Mouse (Mus musculus) hindbrain, embryonic 15.5 days (tissue): ENCODE measurements around the gene Ppat. TPM values are rescaled to one million over a fixed set of nuclear protein-coding genes. Genes with fewer than 3 reads are reported as not detected.
"Not testable (repeated sequence)": the region's sequence is repeated elsewhere in the genome, so short reads cannot be mapped to it uniquely, and the experiment has no call there.

Experiments
- ATAC-seq: fragments of 200-750 bp; cut with Nextera tagmentation; 2 replicates; pipeline ENCODE4 v1.8.0; 2017; ENCODE audit warnings: low read depth, moderate number of reproducible peaks, moderate TSS enrichment; ENCODE audit not compliant: low FRiP score
- H3K27ac ChIP-seq: fragments of 300-500 bp; sonication (generic); replicated peaks from 2 replicates; pipeline ENCODE4 v1.5.1; 2015; ENCODE audit warnings: mild to moderate bottlenecking, inconsistent platforms
- H3K27me3 ChIP-seq: fragments of 300-500 bp; sonication (generic); 2 replicates; pipeline ENCODE4 v1.6.1; 2015; ENCODE audit warnings: control low read depth, inconsistent platforms
- H3K36me3 ChIP-seq: fragments of 300-500 bp; sonication (generic); 2 replicates; pipeline ENCODE4 v1.6.1; 2015; ENCODE audit warnings: control low read depth, inconsistent platforms
- H3K4me1 ChIP-seq: fragments of 300-500 bp; sonication (generic); replicated peaks from 2 replicates; pipeline ENCODE4 v1.6.1; 2015; ENCODE audit warnings: control low read depth, inconsistent platforms
- H3K4me2 ChIP-seq: fragments of 300-500 bp; sonication (generic); 2 replicates; pipeline ENCODE4 v1.6.1; 2015; ENCODE audit warnings: moderate library complexity, mild to moderate bottlenecking, inconsistent platforms
- H3K4me3 ChIP-seq: fragments of 300-500 bp; sonication (generic); 2 replicates; pipeline ENCODE4 v1.5.1; 2015; ENCODE audit warnings: mild to moderate bottlenecking, inconsistent platforms
- H3K9ac ChIP-seq: fragments of 300-500 bp; sonication (generic); 2 replicates; pipeline ENCODE4 v1.6.1; 2015; ENCODE audit warnings: inconsistent platforms
- H3K9me3 ChIP-seq: fragments of 300-500 bp; sonication (generic); 2 replicates; pipeline ENCODE4 v1.6.1; 2016; ENCODE audit warnings: control low read depth, inconsistent platforms
- WGBS: fragments of 180-500 bp; shearing (Covaris S2); methylation state at CpG from one replicate; pipeline ENCODE4 v1.1.7; 2015; 5-methylcytosine and 5-hydroxymethylcytosine counted together
- polyA plus RNA-seq: library from polyadenylated mRNA; unstranded; fragments of >200 nt; fragmentation: Nextera tagmentation; extraction: Ambion mirVana; gene quantifications from 2 replicates; pipeline ENCODE4 v1.2.1, GENCODE M21; 2015

The Ppat gene
- polyA plus RNA-seq, 1 experiment from 2014 or later: 12.6 TPM

DNA sequence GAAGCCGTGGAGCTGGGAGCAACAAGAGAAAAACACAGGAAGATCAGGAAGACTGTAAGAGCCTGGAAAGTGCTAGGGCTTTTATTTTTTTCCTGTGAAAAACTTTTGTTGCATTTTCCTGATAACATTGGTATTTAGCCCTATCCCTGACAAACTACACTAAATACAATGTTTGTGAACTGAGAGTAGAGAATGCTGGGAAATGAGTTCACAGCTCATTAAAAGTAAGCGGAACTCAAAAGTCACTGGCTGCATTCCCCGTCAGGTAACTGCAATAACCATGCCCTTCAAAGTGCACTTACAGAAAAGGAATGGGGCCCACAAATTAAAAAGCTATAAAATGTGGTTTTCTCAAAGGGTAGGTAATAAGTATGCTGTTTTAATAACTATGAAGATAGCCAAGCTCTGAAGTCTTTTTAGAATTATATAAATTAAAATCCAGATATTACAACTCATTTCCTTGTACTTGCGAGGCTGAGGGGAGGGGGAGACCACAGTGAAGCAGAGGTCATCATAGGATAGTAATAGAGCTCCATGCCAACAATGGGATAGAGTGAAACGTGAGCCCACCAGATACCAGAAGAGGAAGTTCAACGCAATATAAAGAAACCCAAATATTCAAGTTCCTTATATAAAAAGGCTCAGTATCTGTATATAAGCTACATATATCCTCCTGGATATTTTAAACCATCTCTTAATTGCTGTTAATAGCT, 6.3 kb downstream of the Ppat start:
- WGBS: 77% methylated on average over 6 of the region's 6 CpGs
- ATAC-seq: no peak
- H3K9me3 ChIP-seq: no peaks in the 10 kb centered on the region
- no peak overlapping the region for H3K9ac ChIP-seq
- H3K36me3 ChIP-seq: no peaks in the 10 kb centered on the region
- H3K4me2 ChIP-seq: no peak overlapping the region
- H3K4me3 ChIP-seq: no peak overlapping the region
- H3K4me1 ChIP-seq: peaks cover 9% of the 10 kb centered on the region
- no peak overlapping the region for H3K27ac ChIP-seq
- no peaks in the 10 kb centered on the region for H3K27me3 ChIP-seq

DNA sequence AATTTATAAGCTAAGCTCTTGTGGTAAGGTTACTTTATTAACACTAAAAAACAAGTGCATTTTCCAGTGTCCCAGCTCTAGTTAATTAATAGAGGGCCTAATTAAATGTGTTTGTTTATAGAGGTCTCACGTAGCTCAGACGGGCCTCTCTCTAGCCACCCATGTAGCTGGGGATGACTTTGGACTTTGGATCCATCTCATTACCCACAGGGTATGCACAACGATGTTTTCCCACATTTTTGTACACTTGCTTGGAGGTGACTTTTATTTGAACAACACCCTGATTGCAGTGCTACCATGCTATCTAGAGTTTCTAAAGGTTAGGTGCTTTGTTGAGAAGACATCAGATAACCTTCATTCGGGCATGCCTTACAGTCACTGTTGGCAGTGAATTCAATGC, 8.9 kb downstream of the Ppat start:
- H3K9me3 ChIP-seq: no peaks in the 10 kb centered on the region
- no peaks in the 10 kb centered on the region for H3K36me3 ChIP-seq
- ATAC-seq: no peak
- H3K4me1 ChIP-seq: no peaks in the 10 kb centered on the region
- no peak overlapping the region for H3K4me2 ChIP-seq
- no peaks in the 10 kb centered on the region for H3K27me3 ChIP-seq
- no peak overlapping the region for H3K4me3 ChIP-seq
- no peak overlapping the region for H3K27ac ChIP-seq
- H3K9ac ChIP-seq: no peak overlapping the region
- 89% methylated on average over 4 of the region's 4 CpGs for WGBS

DNA sequence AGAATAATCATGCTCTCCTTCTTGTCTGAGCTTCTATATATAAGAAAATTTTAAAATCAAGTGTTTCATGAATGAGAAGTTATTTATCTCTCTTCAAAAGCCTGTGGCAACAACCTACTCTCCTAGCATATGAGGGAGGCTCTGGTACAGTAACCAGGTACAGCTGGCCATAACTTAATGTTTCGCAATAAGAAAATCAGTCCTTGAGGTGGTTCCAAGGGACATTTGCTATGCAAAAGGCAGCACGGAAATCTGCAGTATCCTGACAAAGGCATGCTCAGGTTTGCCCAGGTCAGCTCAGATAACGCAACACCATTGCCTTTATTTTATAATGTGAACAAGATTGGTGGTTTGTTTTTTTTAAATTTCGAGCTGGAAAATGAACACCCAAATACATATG, 9.4 kb downstream of the Ppat start:
- H3K4me3 ChIP-seq: no peak overlapping the region
- no peak overlapping the region for H3K4me2 ChIP-seq
- H3K9me3 ChIP-seq: no peaks in the 10 kb centered on the region
- H3K9ac ChIP-seq: no peak overlapping the region
- WGBS: 95% methylated on average over 4 of the region's 4 CpGs
- no peaks in the 10 kb centered on the region for H3K36me3 ChIP-seq
- ATAC-seq: no peak
- H3K27me3 ChIP-seq: no peaks in the 10 kb centered on the region
- H3K4me1 ChIP-seq: no peaks in the 10 kb centered on the region
- no peak overlapping the region for H3K27ac ChIP-seq

DNA sequence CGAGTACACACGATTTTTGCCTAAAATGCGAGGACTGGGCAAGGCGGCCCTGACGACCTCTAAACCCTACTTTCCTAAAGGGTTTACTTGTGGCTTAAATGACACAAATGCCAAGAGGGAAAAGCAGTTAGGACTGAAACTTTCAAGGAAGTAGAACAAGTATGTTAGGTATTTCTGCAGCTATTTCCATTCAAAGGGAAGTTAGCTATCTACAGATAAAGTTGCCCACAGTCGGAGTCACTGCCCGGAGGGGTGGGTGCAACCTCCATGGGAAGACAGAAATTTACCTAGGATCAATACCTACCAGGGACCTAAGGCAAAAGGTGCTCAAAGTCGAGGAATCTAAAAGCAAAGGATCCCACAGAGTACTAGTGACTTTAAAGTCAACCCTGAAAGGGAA, 11.7 kb downstream of the Ppat start:
- no peak for ATAC-seq
- 98% methylated on average over 8 of the region's 8 CpGs for WGBS
- Histone ChIP-seq H3K4me2 (no peak overlapping the region), H3K27me3 (no peaks in the 10 kb centered on the region), H3K27ac (no peak overlapping the region), H3K4me3 (no peak overlapping the region), H3K4me1 (no peaks in the 10 kb centered on the region), H3K36me3 (no peaks in the 10 kb centered on the region), H3K9me3 (no peaks in the 10 kb centered on the region), H3K9ac (no peak overlapping the region)

DNA sequence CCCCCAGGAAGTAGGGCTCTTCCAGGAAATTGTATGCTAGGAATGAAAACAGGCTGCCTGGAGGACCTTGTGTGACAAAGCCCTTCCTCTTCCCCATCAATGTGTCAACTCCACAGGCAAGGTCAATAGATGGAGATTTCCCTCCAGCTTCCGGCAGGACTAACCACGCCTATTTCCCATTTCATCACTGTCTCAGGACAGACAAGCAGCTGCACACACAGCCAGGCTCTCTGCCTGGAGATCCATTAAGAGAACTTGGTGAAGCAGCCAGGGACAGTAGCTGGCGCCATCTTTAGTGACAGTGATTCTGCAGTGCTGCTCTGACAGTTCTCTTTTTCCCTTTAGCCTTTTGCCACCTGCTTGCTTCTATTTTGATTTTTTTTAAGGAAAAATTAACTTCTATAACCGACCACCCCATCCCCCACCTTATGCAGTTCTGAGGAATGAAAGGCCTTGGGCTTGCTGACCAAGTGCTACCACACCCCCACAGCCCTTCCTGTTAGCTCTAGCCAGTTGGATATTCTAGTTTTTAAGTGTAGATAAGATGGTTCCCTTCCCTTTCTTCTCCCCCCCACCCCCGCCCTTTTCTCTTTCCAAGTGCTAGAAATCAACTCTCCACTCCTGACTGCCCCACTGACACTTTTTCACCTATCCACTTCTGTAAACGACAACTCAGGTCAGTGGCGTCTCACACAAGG, 22.0 kb downstream of the Ppat start:
- Histone ChIP-seq H3K4me1 (no peaks in the 10 kb centered on the region), H3K9me3 (no peaks in the 10 kb centered on the region), H3K27ac (no peak overlapping the region), H3K9ac (no peak overlapping the region), H3K4me2 (no peak overlapping the region), H3K36me3 (peaks cover 26% of the 10 kb centered on the region), H3K4me3 (no peak overlapping the region), H3K27me3 (no peaks in the 10 kb centered on the region)
- WGBS: 82% methylated on average over 7 of the region's 7 CpGs
- no peak for ATAC-seq

DNA sequence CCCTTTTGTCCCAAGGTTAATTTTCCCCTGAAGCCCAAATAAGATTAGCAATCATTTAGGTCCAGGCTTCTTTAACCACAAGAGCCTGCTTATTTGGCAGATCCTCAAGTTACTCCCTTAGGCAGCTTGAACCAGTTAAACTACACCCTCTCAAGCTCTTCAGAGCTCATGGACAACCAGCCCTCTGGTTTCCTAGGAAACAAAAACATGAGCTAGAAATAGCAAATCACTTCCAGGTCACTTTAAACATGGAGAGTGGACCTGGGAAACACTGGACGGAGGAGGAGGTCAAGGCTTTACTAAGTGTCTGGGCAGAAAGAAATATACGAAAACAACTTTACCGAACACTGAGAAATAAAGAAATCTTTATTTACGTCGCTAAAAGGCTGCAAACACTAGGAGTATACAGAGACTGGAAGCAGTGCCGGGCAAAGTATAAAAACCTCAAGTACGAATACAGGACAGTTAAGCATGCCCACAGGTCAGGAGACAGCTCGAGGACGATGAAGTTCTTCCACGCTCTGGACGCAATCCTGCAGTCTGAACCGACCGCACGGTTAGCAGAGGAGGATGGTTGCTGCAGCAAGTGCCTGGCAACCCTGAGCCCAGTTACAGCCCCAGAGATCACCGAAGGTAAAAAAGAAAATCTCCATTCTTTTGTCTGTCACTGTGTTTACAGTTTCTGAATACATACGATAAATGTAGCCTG, 23.1 kb downstream of the Ppat start:
- no peak overlapping the region for H3K9ac ChIP-seq
- no peak for ATAC-seq
- 84% methylated on average over 16 of the region's 16 CpGs for WGBS
- no peaks in the 10 kb centered on the region for H3K27me3 ChIP-seq
- peak overlapping the region; percentile 51; the same call in 1 of the 2 replicates for H3K27ac ChIP-seq
- H3K4me1 ChIP-seq: no peaks in the 10 kb centered on the region
- H3K36me3 ChIP-seq: peaks cover 26% of the 10 kb centered on the region
- no peak overlapping the region for H3K4me3 ChIP-seq
- H3K4me2 ChIP-seq: no peak overlapping the region
- H3K9me3 ChIP-seq: no peaks in the 10 kb centered on the region

DNA sequence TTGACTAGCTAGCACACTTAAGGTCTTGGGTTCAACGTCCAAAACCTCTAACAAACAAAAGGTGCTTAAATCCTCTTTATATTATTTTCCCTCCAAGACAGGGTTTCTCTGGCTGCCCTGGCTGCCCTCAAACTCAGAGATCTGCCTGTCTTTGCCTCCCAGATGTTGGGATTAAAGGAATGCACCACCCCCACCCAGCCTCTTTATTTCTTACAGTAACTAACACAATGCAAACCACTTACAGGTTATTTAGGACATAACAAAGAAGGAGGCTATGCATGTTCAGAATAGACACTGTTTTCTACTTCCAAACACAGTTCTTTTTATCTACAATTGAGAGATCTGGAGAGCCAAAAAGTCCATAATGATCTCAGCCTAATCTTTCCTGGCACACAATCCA, 27.1 kb downstream of the Ppat start:
- no peaks in the 10 kb centered on the region for H3K9me3 ChIP-seq
- no peak for ATAC-seq
- H3K36me3 ChIP-seq: peaks cover 34% of the 10 kb centered on the region
- no peak overlapping the region for H3K4me3 ChIP-seq
- H3K4me1 ChIP-seq: no peaks in the 10 kb centered on the region
- H3K4me2 ChIP-seq: no peak overlapping the region
- whole genome bisulfite sequencing: 78% methylated on average over 1 of the region's 1 CpGs
- H3K9ac ChIP-seq: no peak overlapping the region
- no peak overlapping the region for H3K27ac ChIP-seq
- H3K27me3 ChIP-seq: no peaks in the 10 kb centered on the region

DNA sequence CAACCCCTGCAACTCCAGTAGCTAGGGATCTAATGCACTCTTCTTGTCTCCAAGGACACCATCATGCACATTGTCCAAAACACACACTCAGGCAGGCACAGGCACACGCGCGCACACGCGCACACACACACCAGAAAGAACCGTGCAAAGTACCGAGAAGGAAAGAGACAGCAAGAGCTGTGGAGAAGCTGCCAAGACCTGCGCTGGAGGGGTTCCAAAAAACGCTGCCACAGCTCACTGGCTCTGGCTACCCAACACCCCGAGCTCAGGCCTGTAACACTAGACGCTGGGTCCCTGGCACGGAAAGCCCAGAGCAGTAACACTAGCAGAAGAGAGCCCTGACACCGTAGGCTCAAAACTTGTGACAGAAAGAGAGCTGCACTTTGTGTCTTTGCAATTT, 27.9 kb downstream of the Ppat start:
- Histone ChIP-seq H3K4me3 (no peak overlapping the region), H3K4me2 (no peak overlapping the region), H3K27me3 (no peaks in the 10 kb centered on the region), H3K27ac (no peak overlapping the region), H3K9ac (no peak overlapping the region), H3K4me1 (no peaks in the 10 kb centered on the region), H3K9me3 (no peaks in the 10 kb centered on the region), H3K36me3 (peaks cover 36% of the 10 kb centered on the region)
- 85% methylated on average over 13 of the region's 13 CpGs for WGBS
- ATAC-seq: no peak

DNA sequence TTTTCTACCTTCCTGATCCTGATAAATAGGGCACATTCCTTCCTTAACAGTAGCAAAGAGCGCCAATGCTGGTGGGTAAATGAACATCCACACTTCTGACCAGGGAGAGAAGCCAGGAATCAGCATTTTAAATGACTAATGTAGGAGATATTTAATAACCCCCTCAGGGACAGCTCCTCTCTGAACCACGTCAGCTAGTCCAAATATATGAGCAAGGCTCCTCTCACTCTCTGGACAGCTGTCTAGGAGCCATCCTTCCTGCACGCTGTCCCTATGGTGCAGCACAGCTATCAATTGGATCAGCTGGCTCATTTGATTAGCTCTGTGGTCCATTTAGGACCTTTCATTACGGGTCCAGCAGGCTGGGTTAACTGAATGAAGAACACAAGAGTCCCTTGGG, 28.5 kb downstream of the Ppat start:
- H3K27me3 ChIP-seq: no peaks in the 10 kb centered on the region
- ATAC-seq: no peak
- 71% methylated on average over 4 of the region's 4 CpGs for WGBS
- H3K4me3 ChIP-seq: no peak overlapping the region
- no peaks in the 10 kb centered on the region for H3K4me1 ChIP-seq
- H3K9me3 ChIP-seq: no peaks in the 10 kb centered on the region
- H3K27ac ChIP-seq: no peak overlapping the region
- H3K9ac ChIP-seq: no peak overlapping the region
- H3K4me2 ChIP-seq: no peak overlapping the region
- peaks cover 38% of the 10 kb centered on the region for H3K36me3 ChIP-seq

DNA sequence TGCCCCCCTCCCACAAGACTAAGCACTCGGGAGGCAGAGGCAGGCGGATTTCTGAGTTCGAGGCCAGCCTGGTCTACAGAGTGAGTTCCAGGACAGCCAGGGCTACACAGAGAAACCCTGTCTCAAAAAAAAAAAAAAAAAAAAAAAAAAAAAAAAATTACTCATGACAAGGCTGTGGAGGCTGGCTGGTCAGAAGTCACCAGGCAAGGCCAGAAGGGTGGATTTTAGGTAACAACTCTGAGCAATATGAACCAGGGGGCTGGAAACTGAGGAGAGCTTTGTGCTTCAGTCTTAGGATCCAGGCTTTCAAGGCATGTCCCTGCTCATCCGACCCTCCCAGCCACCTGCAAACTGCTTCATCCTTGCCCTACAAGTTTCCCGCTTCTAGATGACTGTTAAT, 38.9 kb downstream of the Ppat start:
- not testable (repeated sequence) for H3K27ac ChIP-seq, H3K9ac ChIP-seq, H3K4me2 ChIP-seq, H3K9me3 ChIP-seq, H3K4me1 ChIP-seq, H3K4me3 ChIP-seq, H3K27me3 ChIP-seq, ATAC-seq
- WGBS: 95% methylated on average over 5 of the region's 5 CpGs
- peaks cover 11% of the 10 kb centered on the region; the same call in 1 of the 2 replicates for H3K36me3 ChIP-seq

DNA sequence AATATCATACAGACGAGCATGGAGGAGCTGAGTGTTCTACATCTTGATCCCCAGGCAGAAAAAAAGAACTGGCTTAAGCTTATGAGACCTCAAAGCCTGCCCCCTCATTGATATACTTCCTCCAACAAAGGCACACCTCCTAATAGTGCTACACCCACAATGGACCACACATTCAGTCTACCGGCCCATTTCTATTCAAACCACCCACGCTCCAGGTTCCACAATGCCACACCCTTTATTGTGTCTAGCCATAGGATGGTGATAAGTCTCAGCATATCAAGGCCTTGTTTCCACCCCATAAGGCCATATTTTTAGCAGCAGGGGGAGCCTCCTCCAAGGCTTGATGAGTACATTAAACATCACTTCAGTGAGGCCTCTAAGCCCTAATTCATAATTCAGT, 40.6 kb downstream of the Ppat start:
- H3K9ac ChIP-seq: no peak overlapping the region
- no peaks in the 10 kb centered on the region for H3K27me3 ChIP-seq
- H3K27ac ChIP-seq: no peak overlapping the region
- H3K4me1 ChIP-seq: peaks cover 6% of the 10 kb centered on the region
- WGBS: 85% methylated on average over 3 of the region's 3 CpGs
- ATAC-seq: no peak
- H3K36me3 ChIP-seq: 0 out of 2 replicates have a peak, but pooled peaks cover 11% of the 10 kb centered on the region
- H3K4me2 ChIP-seq: no peak overlapping the region
- H3K9me3 ChIP-seq: no peaks in the 10 kb centered on the region
- no peak overlapping the region for H3K4me3 ChIP-seq

DNA sequence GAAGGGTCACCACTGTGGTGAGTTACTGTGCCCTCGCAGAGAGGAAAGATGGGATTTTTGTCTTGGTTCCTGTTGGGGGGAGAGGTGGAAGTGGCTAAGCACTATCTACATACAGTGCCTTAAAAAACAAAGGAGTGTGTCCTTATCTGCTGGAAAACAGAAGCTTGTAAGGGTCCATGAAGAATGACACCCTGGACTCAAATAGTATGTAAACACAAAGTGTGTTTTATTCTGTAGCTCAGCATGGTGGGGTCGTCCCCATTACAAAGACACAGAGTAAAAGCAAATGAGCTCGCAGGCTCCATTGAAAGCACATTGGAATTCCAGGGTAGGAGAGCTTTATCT, 45.3 kb downstream of the Ppat start:
- H3K4me1 ChIP-seq: peaks cover 13% of the 10 kb centered on the region
- no peaks in the 10 kb centered on the region for H3K36me3 ChIP-seq
- 35% methylated on average over 3 of the region's 3 CpGs for WGBS

More for the DNA sequence above, 45.3 kb downstream of the Ppat start:
- H3K4me3 ChIP-seq: peak overlapping the region; percentile 76
- no peak for ATAC-seq
- H3K4me2 ChIP-seq: peak overlapping the region; percentile 68
- peak overlapping the region; percentile 91 for H3K27ac ChIP-seq
- no peaks in the 10 kb centered on the region for H3K27me3 ChIP-seq
- peak overlapping the region; percentile 79 for H3K9ac ChIP-seq
- H3K9me3 ChIP-seq: no peaks in the 10 kb centered on the region
